Mouse (Mus musculus) stomach, postnatal 0 days (tissue): ENCODE measurements around the gene Nol4l.

ENCODE experiments used
- CTCF ChIP-seq: IDR thresholded peaks from 2 replicates; pipeline ENCODE4 v1.5.1; 2016; ENCODE audit warnings: antibody characterized with exemption, low read depth, mild to moderate bottlenecking, moderate library complexity
- EP300 ChIP-seq: optimal IDR thresholded peaks from 2 replicates; pipeline ENCODE3; 2016; ENCODE audit warnings: antibody characterized with exemption

DNA sequence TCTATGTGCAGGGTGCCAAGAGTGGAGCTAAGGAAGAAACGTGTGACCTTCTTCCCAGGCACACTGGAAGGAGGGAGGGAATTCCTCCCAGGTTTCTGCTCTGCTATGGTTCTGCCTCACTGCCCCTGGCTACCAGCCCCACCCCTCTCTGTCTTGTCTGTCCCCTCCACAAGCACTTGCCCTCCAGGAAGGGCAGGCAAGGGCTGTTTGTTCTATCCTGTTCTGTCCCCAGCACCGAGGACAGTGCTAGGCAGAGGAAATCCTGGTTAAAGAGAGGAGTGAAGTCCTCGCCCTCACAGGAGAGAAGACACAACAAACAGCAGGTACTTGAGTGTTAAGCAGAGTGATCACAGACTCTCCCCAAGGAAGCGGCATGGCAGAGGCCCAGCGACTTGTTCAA is 16.7 kb upstream of the Nol4l start:
- no peak for TF ChIP-seq CTCF
- no peak for TF ChIP-seq EP300
